Mouse (Mus musculus) neural tube, embryonic 15.5 days (tissue): ENCODE data around the gene Apbb1. TPM values are rescaled to one million over a fixed set of nuclear protein-coding genes. Genes with fewer than 3 reads are reported as not detected.

Experiments
- ATAC-seq: fragments of 200-750 bp; cut with Nextera tagmentation; 2 replicates; pipeline ENCODE4 v1.8.0; 2017; ENCODE audit warnings: mild to moderate bottlenecking, moderate TSS enrichment, moderate library complexity; ENCODE audit not compliant: low FRiP score
- H3K27ac ChIP-seq: fragments of 300-500 bp; sonication (generic); replicated peaks from 2 replicates; pipeline ENCODE4 v1.5.1; 2015; ENCODE audit warnings: mild to moderate bottlenecking, inconsistent platforms
- H3K27me3 ChIP-seq: fragments of 300-500 bp; sonication (generic); replicated peaks from 2 replicates; pipeline ENCODE4 v1.6.1; 2015; ENCODE audit warnings: inconsistent platforms
- H3K36me3 ChIP-seq: fragments of 300-500 bp; sonication (generic); 2 replicates; pipeline ENCODE4 v1.6.1; 2015; ENCODE audit warnings: inconsistent platforms
- H3K4me1 ChIP-seq: fragments of 300-500 bp; sonication (generic); 2 replicates; pipeline ENCODE4 v1.6.1; 2015; ENCODE audit warnings: inconsistent platforms
- H3K4me2 ChIP-seq: fragments of 300-500 bp; sonication (generic); 2 replicates; pipeline ENCODE4 v1.6.1; 2015; ENCODE audit warnings: inconsistent platforms, mild to moderate bottlenecking, moderate library complexity
- H3K4me3 ChIP-seq: fragments of 300-500 bp; sonication (generic); replicated peaks from 2 replicates; pipeline ENCODE4 v1.5.1; 2015; ENCODE audit warnings: mild to moderate bottlenecking, inconsistent platforms
- H3K9ac ChIP-seq: fragments of 300-500 bp; sonication (generic); replicated peaks from 2 replicates; pipeline ENCODE4 v1.6.1; 2015; ENCODE audit warnings: mild to moderate bottlenecking, inconsistent platforms
- H3K9me3 ChIP-seq: fragments of 300-500 bp; sonication (generic); replicated peaks from 2 replicates; pipeline ENCODE4 v1.6.1; 2016; ENCODE audit warnings: inconsistent platforms
- WGBS: fragments of 180-500 bp; shearing (Covaris S2); methylation state at CpG from one replicate; pipeline ENCODE4 v1.1.7; 2015; ENCODE audit warnings: mixed read lengths; 5-methylcytosine and 5-hydroxymethylcytosine counted together
- polyA plus RNA-seq: library from polyadenylated mRNA; unstranded; fragments of >200 nt; fragmentation: Nextera tagmentation; extraction: Ambion mirVana; gene quantifications from 2 replicates; pipeline ENCODE4 v1.2.1, GENCODE M21; 2015

The Apbb1 gene
- polyA plus RNA-seq, 1 experiment from 2014 or later: 299 TPM

GRCm38 (mm10) chr7:105553456-105554211 lies 27.8 kb downstream of the Apbb1 start:
- Histone ChIP-seq H3K4me1 (peaks cover 32% of the 10 kb centered on the region), H3K4me3 (peak overlapping the region; percentile 74), H3K36me3 (peaks cover 19% of the 10 kb centered on the region), H3K9ac (peak overlapping the region; percentile 81), H3K9me3 (no peaks in the 10 kb centered on the region), H3K4me2 (peak overlapping the region; percentile 76), H3K27me3 (no peaks in the 10 kb centered on the region), H3K27ac (peak overlapping the region; percentile 90)
- 21% methylated on average over 27 of the region's 27 CpGs for WGBS
- peak; percentile 39 for ATAC-seq

DNA sequence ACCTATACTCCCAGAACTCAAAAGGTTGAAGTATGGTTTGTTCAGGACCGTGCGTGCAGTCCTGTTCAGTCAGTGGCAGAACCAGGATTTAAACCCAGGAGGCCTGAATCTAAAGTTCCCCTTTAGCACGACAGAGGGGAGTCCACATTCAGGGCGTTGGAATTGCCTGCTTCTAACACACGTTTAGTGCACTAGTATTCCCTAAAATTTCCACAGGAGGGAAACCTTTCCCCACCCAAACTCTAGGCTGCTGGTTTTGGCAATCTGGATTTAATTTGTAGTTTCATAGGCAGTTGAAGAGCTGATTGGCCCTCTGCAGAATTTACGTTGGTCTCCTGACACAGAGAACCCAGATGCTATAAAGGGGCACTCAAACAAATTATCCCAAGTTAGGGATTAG lies 32.4 kb downstream of the Apbb1 start:
- 44% methylated on average over 6 of the region's 6 CpGs for WGBS
- H3K4me1 ChIP-seq: peaks cover 8% of the 10 kb centered on the region
- no peaks in the 10 kb centered on the region for H3K27me3 ChIP-seq
- no peaks in the 10 kb centered on the region for H3K36me3 ChIP-seq
- no peaks in the 10 kb centered on the region for H3K9me3 ChIP-seq
- H3K27ac ChIP-seq: no peak overlapping the region
- H3K4me2 ChIP-seq: no peak overlapping the region
- no peak overlapping the region for H3K4me3 ChIP-seq
- no peak for ATAC-seq
- no peak overlapping the region for H3K9ac ChIP-seq

GRCm38 (mm10) chr7:105547970-105548369 lies 33.5 kb downstream of the Apbb1 start:
- Histone ChIP-seq H3K27me3 (no peaks in the 10 kb centered on the region), H3K4me2 (no peak overlapping the region), H3K27ac (no peak overlapping the region), H3K4me3 (no peak overlapping the region), H3K9me3 (no peaks in the 10 kb centered on the region), H3K4me1 (peaks cover 1% of the 10 kb centered on the region), H3K9ac (no peak overlapping the region), H3K36me3 (no peaks in the 10 kb centered on the region)
- WGBS: 89% methylated on average over 7 of the region's 7 CpGs
- no peak for ATAC-seq

DNA sequence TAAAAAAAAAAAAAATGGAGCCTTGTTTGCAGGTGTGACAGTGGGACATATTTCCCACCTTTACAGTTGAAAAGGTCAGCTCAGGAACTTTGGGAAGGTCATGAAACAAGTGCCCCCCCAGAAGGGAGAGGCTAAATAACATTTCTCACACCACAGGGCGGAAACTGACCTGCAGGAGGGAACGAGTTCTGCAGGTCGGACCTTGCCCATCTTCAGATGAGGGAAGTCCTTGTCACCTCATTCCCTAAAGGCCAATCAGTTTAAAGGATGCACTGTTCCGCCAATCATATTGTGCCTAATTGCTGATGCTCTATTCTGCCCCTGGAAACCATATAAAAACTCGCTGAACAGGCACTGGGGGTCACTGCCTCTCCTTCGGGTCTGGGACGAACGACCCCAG lies 35.5 kb downstream of the Apbb1 start:
- no peak for ATAC-seq
- no peaks in the 10 kb centered on the region for H3K9me3 ChIP-seq
- no peaks in the 10 kb centered on the region for H3K27me3 ChIP-seq
- no peak overlapping the region for H3K4me3 ChIP-seq
- no peaks in the 10 kb centered on the region for H3K36me3 ChIP-seq
- H3K4me1 ChIP-seq: no peaks in the 10 kb centered on the region
- no peak overlapping the region for H3K4me2 ChIP-seq
- no peak overlapping the region for H3K27ac ChIP-seq
- 75% methylated on average over 8 of the region's 8 CpGs for WGBS
- no peak overlapping the region for H3K9ac ChIP-seq

- Histone ChIP-seq H3K36me3 (no peaks in the 10 kb centered on the region), H3K4me3 (no peak overlapping the region), H3K27ac (no peak overlapping the region), H3K9me3 (no peaks in the 10 kb centered on the region), H3K4me1 (no peaks in the 10 kb centered on the region), H3K9ac (no peak overlapping the region), H3K27me3 (no peaks in the 10 kb centered on the region), H3K4me2 (no peak overlapping the region)
- ATAC-seq: no peak
- WGBS: 83% methylated on average over 3 of the region's 3 CpGs
Observed at GRCm38 (mm10) chr7:105534162-105534561, 47.3 kb downstream of the Apbb1 start.

- WGBS: 81% methylated on average over 4 of the region's 4 CpGs
- Histone ChIP-seq H3K4me1 (no peaks in the 10 kb centered on the region), H3K27ac (no peak overlapping the region), H3K4me2 (no peak overlapping the region), H3K36me3 (no peaks in the 10 kb centered on the region), H3K9me3 (no peaks in the 10 kb centered on the region), H3K27me3 (no peaks in the 10 kb centered on the region), H3K4me3 (no peak overlapping the region), H3K9ac (no peak overlapping the region)
- ATAC-seq: no peak
Observed at GRCm38 (mm10) chr7:105528094-105528493, 53.4 kb downstream of the Apbb1 start.

- Histone ChIP-seq H3K27ac (no peak overlapping the region), H3K4me2 (no peak overlapping the region), H3K9ac (no peak overlapping the region), H3K4me1 (no peaks in the 10 kb centered on the region), H3K4me3 (no peak overlapping the region), H3K36me3 (no peaks in the 10 kb centered on the region), H3K27me3 (no peaks in the 10 kb centered on the region), H3K9me3 (no peaks in the 10 kb centered on the region)
- WGBS: 85% methylated on average over 1 of the region's 1 CpGs
- ATAC-seq: no peak
Observed at GRCm38 (mm10) chr7:105527306-105527937, 54.0 kb downstream of the Apbb1 start.

GRCm38 (mm10) chr7:105524222-105524621 lies 57.2 kb downstream of the Apbb1 start:
- no peak for ATAC-seq
- WGBS: 83% methylated on average over 2 of the region's 2 CpGs

GRCm38 (mm10) chr7:105520201-105520600 lies 61.3 kb downstream of the Apbb1 start:
- H3K27me3 ChIP-seq: no peaks in the 10 kb centered on the region
- no peak overlapping the region for H3K4me3 ChIP-seq
- no peak overlapping the region for H3K27ac ChIP-seq
- no peaks in the 10 kb centered on the region for H3K4me1 ChIP-seq
- H3K4me2 ChIP-seq: no peak overlapping the region
- no peaks in the 10 kb centered on the region for H3K36me3 ChIP-seq
- no peak overlapping the region for H3K9ac ChIP-seq
- WGBS: 45% methylated on average over 6 of the region's 6 CpGs
- ATAC-seq: no peak
- no peaks in the 10 kb centered on the region for H3K9me3 ChIP-seq

More at GRCm38 (mm10) chr7:105524222-105524621, 57.2 kb downstream of the Apbb1 start:
- Histone ChIP-seq H3K4me2 (no peak overlapping the region), H3K9me3 (no peaks in the 10 kb centered on the region), H3K27ac (no peak overlapping the region), H3K4me3 (no peak overlapping the region), H3K9ac (no peak overlapping the region), H3K36me3 (no peaks in the 10 kb centered on the region), H3K4me1 (no peaks in the 10 kb centered on the region), H3K27me3 (no peaks in the 10 kb centered on the region)

- no peaks in the 10 kb centered on the region for H3K36me3 ChIP-seq
- no peak overlapping the region for H3K27ac ChIP-seq
- no peak overlapping the region for H3K4me2 ChIP-seq
- peaks cover 4% of the 10 kb centered on the region; the same call in 1 of the 2 replicates for H3K4me1 ChIP-seq
- 77% methylated on average over 2 of the region's 2 CpGs for WGBS
- no peaks in the 10 kb centered on the region for H3K27me3 ChIP-seq
- ATAC-seq: no peak
- H3K9me3 ChIP-seq: no peaks in the 10 kb centered on the region
- H3K9ac ChIP-seq: no peak overlapping the region
- no peak overlapping the region for H3K4me3 ChIP-seq
Observed at GRCm38 (mm10) chr7:105519771-105520170, 61.7 kb downstream of the Apbb1 start.

DNA sequence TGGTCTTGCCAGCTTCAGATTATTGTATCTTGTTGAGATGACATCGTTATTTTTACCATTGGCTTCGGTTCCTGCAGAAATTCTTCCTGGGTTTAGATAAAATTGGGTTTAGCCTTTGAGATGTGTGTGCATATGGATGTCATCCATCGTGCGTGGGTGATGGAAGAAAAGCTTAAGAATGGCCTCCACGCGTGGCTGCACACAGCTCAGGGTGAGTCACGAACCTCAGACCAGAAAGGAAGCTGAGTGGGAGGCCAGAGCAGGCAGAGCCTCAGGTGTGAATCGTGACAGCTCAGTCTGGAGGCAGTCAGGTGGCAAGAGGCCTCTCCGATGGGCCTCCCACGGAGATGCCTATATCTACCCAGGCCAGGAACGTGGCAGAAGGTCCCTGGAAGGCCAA lies 62.1 kb downstream of the Apbb1 start:
- 80% methylated on average over 11 of the region's 11 CpGs for WGBS
- Histone ChIP-seq H3K36me3 (no peaks in the 10 kb centered on the region), H3K9me3 (no peaks in the 10 kb centered on the region), H3K4me3 (no peak overlapping the region), H3K4me1 (peaks cover 6% of the 10 kb centered on the region), H3K9ac (no peak overlapping the region), H3K27ac (no peak overlapping the region), H3K4me2 (no peak overlapping the region), H3K27me3 (no peaks in the 10 kb centered on the region)
- no peak for ATAC-seq

GRCm38 (mm10) chr7:105516669-105517360 lies 64.6 kb downstream of the Apbb1 start:
- no peaks in the 10 kb centered on the region for H3K9me3 ChIP-seq
- no peak overlapping the region for H3K4me3 ChIP-seq
- H3K36me3 ChIP-seq: no peaks in the 10 kb centered on the region
- H3K27me3 ChIP-seq: no peaks in the 10 kb centered on the region
- no peak overlapping the region for H3K27ac ChIP-seq
- 53% methylated on average over 9 of the region's 9 CpGs for WGBS
- H3K9ac ChIP-seq: no peak overlapping the region
- peaks cover 13% of the 10 kb centered on the region for H3K4me1 ChIP-seq
- no peak for ATAC-seq
- H3K4me2 ChIP-seq: no peak overlapping the region
